Mouse (Mus musculus) CH12.LX (cell line): ENCODE measurements around the gene Sec24d.

Experiments used
- CTCF ChIP-seq, 2 experiments: IDR thresholded peaks in 1 of 2; conservative IDR thresholded peaks in 1 of 2; 2 replicates each; pipeline ENCODE4 v1.5.1; 2011 to 2012; ENCODE audit warnings: low read depth in 2 of 2, low read length in 2 of 2, improper control_type of control experiment in 1 of 2, inconsistent platforms in 1 of 2, mild to moderate bottlenecking in 1 of 2, moderate library complexity in 1 of 2
- ELF1 ChIP-seq: IDR thresholded peaks from 2 replicates; pipeline ENCODE4 v1.6.1; 2014; ENCODE audit warnings: low read depth, mild to moderate bottlenecking, inconsistent platforms, low read length, improper control_type of control experiment
- EP300 ChIP-seq: IDR thresholded peaks from 2 replicates; pipeline ENCODE4 v1.6.1; 2011; ENCODE audit warnings: low read length, improper control_type of control experiment
- GABPA ChIP-seq: IDR thresholded peaks from 2 replicates; pipeline ENCODE4 v1.6.1; 2012; ENCODE audit warnings: low read depth, low read length, improper control_type of control experiment, inconsistent platforms; ENCODE audit not compliant: insufficient replicate concordance
- IRF4 ChIP-seq: IDR thresholded peaks from 2 replicates; pipeline ENCODE4 v1.6.1; 2014; ENCODE audit warnings: low read depth, mild to moderate bottlenecking, inconsistent platforms, low read length, improper control_type of control experiment
- MAFK ChIP-seq: IDR thresholded peaks from 2 replicates; pipeline ENCODE4 v1.6.1; 2011; ENCODE audit warnings: low read length, improper control_type of control experiment; ENCODE audit not compliant: insufficient replicate concordance
- MAX ChIP-seq: IDR thresholded peaks from 2 replicates; pipeline ENCODE4 v1.6.1; 2011; ENCODE audit warnings: low read length, improper control_type of control experiment
- MAZ ChIP-seq: IDR thresholded peaks from 2 replicates; pipeline ENCODE4 v1.6.1; 2012; ENCODE audit warnings: low read depth, mild to moderate bottlenecking, inconsistent platforms, low read length, improper control_type of control experiment, moderate library complexity
- NRF1 ChIP-seq: IDR thresholded peaks from 2 replicates; pipeline ENCODE4 v1.6.1; 2014; ENCODE audit warnings: low read depth, mild to moderate bottlenecking, inconsistent platforms, low read length, improper control_type of control experiment, moderate library complexity
- POLR2A ChIP-seq: IDR thresholded peaks from 2 replicates; pipeline ENCODE4 v1.6.1; 2011; ENCODE audit warnings: low read depth, mild to moderate bottlenecking, improper control_type of control experiment, low read length
- SIN3A ChIP-seq: IDR thresholded peaks from 2 replicates; pipeline ENCODE4 v1.6.1; 2012; ENCODE audit warnings: low read length, improper control_type of control experiment, inconsistent platforms
- ZMIZ1 ChIP-seq: IDR thresholded peaks from 2 replicates; pipeline ENCODE4 v1.6.1; 2012; ENCODE audit warnings: low read depth, mild to moderate bottlenecking, inconsistent platforms, low read length, improper control_type of control experiment
- ZNF384 ChIP-seq: IDR thresholded peaks from 2 replicates; pipeline ENCODE4 v1.6.1; 2012; ENCODE audit warnings: low read depth, low read length, improper control_type of control experiment, inconsistent platforms

DNA sequence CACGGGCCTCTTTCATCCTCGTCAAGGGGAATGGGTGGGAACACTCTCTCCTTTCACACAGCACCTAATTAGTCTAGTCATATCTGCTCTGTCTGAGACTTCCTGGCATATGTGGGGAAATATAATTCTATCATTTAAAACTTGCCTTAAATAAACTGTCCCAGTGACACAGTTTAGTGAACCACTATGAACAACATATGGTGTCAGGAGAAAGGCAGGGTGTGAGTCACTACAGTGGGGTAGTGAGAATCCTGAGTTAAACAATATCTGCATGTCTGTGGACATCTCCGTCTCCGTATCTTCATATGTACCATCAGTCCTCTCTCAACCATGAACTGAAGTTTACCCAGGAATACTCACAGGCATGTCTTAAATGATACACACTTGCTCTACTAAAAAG, 123.9 kb downstream of the Sec24d start:
- TF ChIP-seq CTCF (conservative IDR thresholded peaks at IDR 0.05 in 1 of 2, IDR thresholded peaks at IDR 0.05 in 1 of 2; ENCODE audit: low read depth in 2 of 2, low read length in 2 of 2) = no peak
- TF ChIP-seq ZMIZ1 = no peak
- no peak for TF ChIP-seq POLR2A
- TF ChIP-seq ELF1 = no peak
- no peak for TF ChIP-seq IRF4
- no peak for TF ChIP-seq EP300
- no peak for TF ChIP-seq ZNF384
- TF ChIP-seq MAFK = no peak
- no peak for TF ChIP-seq SIN3A
- TF ChIP-seq MAX = no peak
- no peak for TF ChIP-seq GABPA
- TF ChIP-seq MAZ = no peak
- no peak for TF ChIP-seq NRF1
